Mouse (Mus musculus) right cerebral cortex, postnatal 10 days (tissue): ENCODE measurements at regions not wholly inside any gene's neighbourhood (a gene's known extent, or its start where the extent isn't known, plus 50 kb on each side); places are given as distances from the start of the nearest gene placed in this dataset.

ENCODE experiments used
- DNase-seq, 2 experiments: peaks; one replicate each; pipeline ENCODE4 v3.0.0; 2021; ENCODE audit warnings: low spot score in 2 of 2

- DNase-seq: no peak
Observed at GRCm38 (mm10) chr9:61226596-61227384, 145.4 kb upstream of the Tle3 start.

GRCm38 (mm10) chr9:61227492-61228229, 144.5 kb upstream of the Tle3 start:
- DNase-seq: peak; percentile 52 to 61

GRCm38 (mm10) chr9:61228230-61228631, 143.9 kb upstream of the Tle3 start:
- DNase-seq: no peak

- DNase-seq: no peak
Observed at GRCm38 (mm10) chr9:61230306-61230705, 141.9 kb upstream of the Tle3 start.

GRCm38 (mm10) chr9:61232630-61233029, 139.5 kb upstream of the Tle3 start:
- DNase-seq: no peak

- DNase-seq: no peak
Observed at GRCm38 (mm10) chr9:61233251-61233650, 138.9 kb upstream of the Tle3 start.

- peak; percentile 55 to 72 for DNase-seq
Observed at GRCm38 (mm10) chr9:61235653-61236610, 136.2 kb upstream of the Tle3 start.

- no peak for DNase-seq
Observed at GRCm38 (mm10) chr9:61238687-61239250, 133.4 kb upstream of the Tle3 start.

- DNase-seq: no peak
Observed at GRCm38 (mm10) chr9:61239328-61239727, 132.8 kb upstream of the Tle3 start.

- DNase-seq: no peak
Observed at GRCm38 (mm10) chr9:61241442-61241841, 130.7 kb upstream of the Tle3 start.

GRCm38 (mm10) chr9:61242167-61242860, 129.9 kb upstream of the Tle3 start:
- DNase-seq: no peak

- no peak for DNase-seq
Observed at GRCm38 (mm10) chr9:61243289-61243688, 128.9 kb upstream of the Tle3 start.

GRCm38 (mm10) chr9:61249691-61250425, 122.3 kb upstream of the Tle3 start:
- no peak for DNase-seq

GRCm38 (mm10) chr9:61251606-61252005, 120.6 kb upstream of the Tle3 start:
- DNase-seq: peak; percentile 49 to 54

- DNase-seq: no peak
Observed at GRCm38 (mm10) chr9:61253761-61254160, 118.4 kb upstream of the Tle3 start.

- no peak for DNase-seq
Observed at GRCm38 (mm10) chr9:61257488-61257887, 114.7 kb upstream of the Tle3 start.

GRCm38 (mm10) chr9:61258100-61258499, 114.1 kb upstream of the Tle3 start:
- DNase-seq: no peak

GRCm38 (mm10) chr9:61259421-61260174, 112.6 kb upstream of the Tle3 start:
- no peak for DNase-seq

GRCm38 (mm10) chr9:61261263-61261662, 110.9 kb upstream of the Tle3 start:
- DNase-seq: no peak
